Mouse (Mus musculus) adrenal gland, adult 18-20 months (tissue): Measurements from ENCODE around the gene Rps6kb2. TPM values are rescaled to one million over a fixed set of nuclear protein-coding genes. Genes with fewer than 3 reads are reported as not detected.

Source experiments
- DNase-seq, 2 experiments: peaks; one replicate each; pipeline ENCODE4 v3.0.0; 2021 to 2022; ENCODE audit warnings: low spot score in 2 of 2
- total RNA-seq, 2 experiments: library from RNA; stranded (reverse); gene quantifications; 1 replicate in 1 of 2; 2 replicates in 1 of 2; pipeline ENCODE4 v1.2.3; 2021

Rps6kb2 gene
- total RNA-seq, 2 experiments from 2014 or later: 30.2 to 36.3 TPM

GRCm38 (mm10) chr19:4121097-4121805, 41.9 kb downstream of the Rps6kb2 start:
- peak; percentile 94 to 95 for DNase-seq

GRCm38 (mm10) chr19:4120496-4120895, 42.7 kb downstream of the Rps6kb2 start:
- no peak for DNase-seq

- no peak for DNase-seq
Observed at GRCm38 (mm10) chr19:4119716-4120487, 43.3 kb downstream of the Rps6kb2 start.

- DNase-seq: no peak
Observed at GRCm38 (mm10) chr19:4118350-4118749, 44.8 kb downstream of the Rps6kb2 start.

- no peak for DNase-seq
Observed at GRCm38 (mm10) chr19:4117006-4117405, 46.1 kb downstream of the Rps6kb2 start.

GRCm38 (mm10) chr19:4115816-4116215, 47.3 kb downstream of the Rps6kb2 start:
- no peak for DNase-seq

GRCm38 (mm10) chr19:4115144-4115543, 48.0 kb downstream of the Rps6kb2 start:
- no peak for DNase-seq

GRCm38 (mm10) chr19:4114551-4114950, 48.6 kb downstream of the Rps6kb2 start:
- DNase-seq: no peak

GRCm38 (mm10) chr19:4113806-4114230, 49.3 kb downstream of the Rps6kb2 start:
- no peak for DNase-seq

- DNase-seq: peak; percentile 88 to 94
Observed at GRCm38 (mm10) chr19:4113186-4113805, 49.9 kb downstream of the Rps6kb2 start.

- no peak for DNase-seq
Observed at GRCm38 (mm10) chr19:4112063-4112960, 50.8 kb downstream of the Rps6kb2 start.

- DNase-seq: no peak
Observed at GRCm38 (mm10) chr19:4108535-4108934, 54.6 kb downstream of the Rps6kb2 start.

- no peak for DNase-seq
Observed at GRCm38 (mm10) chr19:4106654-4107053, 56.5 kb downstream of the Rps6kb2 start.

GRCm38 (mm10) chr19:4104675-4105194, 58.4 kb downstream of the Rps6kb2 start:
- no peak for DNase-seq

Other genes starting within 250 kb of the Rps6kb2 start
- 100 to 1,000 TPM in 1 of 2 experiments, 10 to 100 TPM in 1; 14.4 to 169 TPM for gene Aldh3b1, start 233.5 kb downstream of the Rps6kb2 start, total RNA-seq
- gene Unc93b1, start 228.2 kb downstream of the Rps6kb2 start, total RNA-seq: 10 to 100 TPM; 53.3 to 64.4 TPM
- 1 to 10 TPM in 1 of 2 experiments, under 1 TPM in 1; 0.29 to 1.0 TPM for gene Aldh3b3, start 204.7 kb downstream of the Rps6kb2 start, total RNA-seq
- gene Aldh3b2, start 191.0 kb downstream of the Rps6kb2 start, total RNA-seq: 10 to 100 TPM in 1 of 2 experiments, 1 to 10 TPM in 1; 6.7 to 13.8 TPM
- 10 to 100 TPM; 16.1 to 20.8 TPM for gene Acy3, start 176.8 kb downstream of the Rps6kb2 start, total RNA-seq
- gene Tbx10, start 170.6 kb downstream of the Rps6kb2 start, total RNA-seq: not detected
- 10 to 100 TPM; 27.6 to 33.3 TPM for gene Nudt8, start 162.8 kb downstream of the Rps6kb2 start, total RNA-seq
- 1 to 10 TPM; 1.1 TPM for gene Gm49405, start 162.7 kb downstream of the Rps6kb2 start, total RNA-seq
- gene Doc2g, start 160.0 kb downstream of the Rps6kb2 start, total RNA-seq: 1 to 10 TPM; 1.9 to 2.4 TPM
- gene Ndufv1, start 150.5 kb downstream of the Rps6kb2 start, total RNA-seq: 100 to 1,000 TPM; 359 to 601 TPM
- gene Gstp1, start 125.4 kb downstream of the Rps6kb2 start, total RNA-seq: 100 to 1,000 TPM; 392 to 420 TPM
- 10 to 100 TPM; 50.2 to 66.1 TPM for gene Gstp2, start 117.3 kb downstream of the Rps6kb2 start, total RNA-seq
- 1 to 10 TPM; 2.0 to 2.1 TPM for gene Gstp3, start 103.8 kb downstream of the Rps6kb2 start, total RNA-seq
- gene Cabp2, start 81.8 kb downstream of the Rps6kb2 start, total RNA-seq: not detected
- 100 to 1,000 TPM; 125 to 147 TPM for gene Cdk2ap2, start 66.2 kb downstream of the Rps6kb2 start, total RNA-seq
- gene Pitpnm1, start 63.4 kb downstream of the Rps6kb2 start, total RNA-seq: 100 to 1,000 TPM in 1 of 2 experiments, 10 to 100 TPM in 1; 85.6 to 115 TPM
- gene Aip, start 37.5 kb downstream of the Rps6kb2 start, total RNA-seq: 100 to 1,000 TPM; 119 to 121 TPM
- gene Gpr152, start 23.6 kb downstream of the Rps6kb2 start, total RNA-seq: not detected
- under 1 TPM; 0.16 to 0.60 TPM for gene Cabp4, start 19.3 kb downstream of the Rps6kb2 start, total RNA-seq
- gene Coro1b, start 14.7 kb downstream of the Rps6kb2 start, total RNA-seq: 100 to 1,000 TPM; 145 to 150 TPM
- gene Ptprcap, start 9.8 kb downstream of the Rps6kb2 start, total RNA-seq: 1 to 10 TPM; 3.2 to 3.3 TPM
- gene Carns1, start 12.1 kb upstream of the Rps6kb2 start, total RNA-seq: 1 to 10 TPM; 3.2 to 3.5 TPM
- gene Tbc1d10c, start 27.9 kb upstream of the Rps6kb2 start, total RNA-seq: 1 to 10 TPM; 1.1 to 1.6 TPM
- 100 to 1,000 TPM; 353 to 384 TPM for gene Ppp1ca, start 28.7 kb upstream of the Rps6kb2 start, total RNA-seq
- gene Rad9a, start 38.3 kb upstream of the Rps6kb2 start, total RNA-seq: 1 to 10 TPM; 7.5 to 9.0 TPM
- 10 to 100 TPM in 1 of 2 experiments, 1 to 10 TPM in 1; 7.9 to 11.1 TPM for gene Clcf1, start 50.9 kb upstream of the Rps6kb2 start, total RNA-seq
- not detected for gene AC109138.7, start 51.0 kb upstream of the Rps6kb2 start, total RNA-seq
- 10 to 100 TPM; 41.0 to 44.4 TPM for gene Pold4, start 68.5 kb upstream of the Rps6kb2 start, total RNA-seq
- 10 to 100 TPM; 23.7 to 31.6 TPM for gene Ssh3, start 105.8 kb upstream of the Rps6kb2 start, total RNA-seq
- 1 to 10 TPM; 3.2 to 5.0 TPM for gene Ankrd13d, start 119.8 kb upstream of the Rps6kb2 start, total RNA-seq
- 10 to 100 TPM; 55.9 to 62.9 TPM for gene Grk2, start 142.9 kb upstream of the Rps6kb2 start, total RNA-seq
- 100 to 1,000 TPM; 108 to 132 TPM for gene Kdm2a, start 234.9 kb upstream of the Rps6kb2 start, total RNA-seq